Mouse (Mus musculus) midbrain, embryonic 16.5 days (tissue): ENCODE results near the gene Gm15737. TPM values are rescaled to one million over a fixed set of nuclear protein-coding genes. Genes with fewer than 3 reads are reported as not detected.

Experiments
- ATAC-seq: fragments of 200-750 bp; cut with Nextera tagmentation; 2 replicates; pipeline ENCODE4 v1.8.0; 2017; ENCODE audit warnings: moderate TSS enrichment
- H3K27ac ChIP-seq: fragments of 300-500 bp; sonication (generic); 2 replicates; pipeline ENCODE4 v1.5.1; 2014; ENCODE audit warnings: mild to moderate bottlenecking, low read length, mixed read lengths
- H3K27me3 ChIP-seq: fragments of 300-500 bp; sonication (generic); 2 replicates; pipeline ENCODE4 v1.6.1; 2014; ENCODE audit warnings: low read depth, low read length, mixed read lengths; ENCODE audit not compliant: control insufficient read depth, insufficient read depth
- H3K36me3 ChIP-seq: fragments of 300-500 bp; sonication (generic); 2 replicates; pipeline ENCODE4 v1.6.1; 2014; ENCODE audit warnings: mild to moderate bottlenecking, low read length, moderate library complexity, mixed read lengths; ENCODE audit not compliant: control insufficient read depth, insufficient read depth
- H3K4me1 ChIP-seq: fragments of 300-500 bp; sonication (generic); 2 replicates; pipeline ENCODE4 v1.6.1; 2014; ENCODE audit warnings: mild to moderate bottlenecking, low read length, mixed read lengths; ENCODE audit not compliant: control insufficient read depth, insufficient read depth
- H3K4me2 ChIP-seq: fragments of 300-500 bp; sonication (generic); 2 replicates; pipeline ENCODE4 v1.6.1; 2014; ENCODE audit warnings: mild to moderate bottlenecking, low read length, mixed read lengths
- H3K4me3 ChIP-seq: fragments of 300-500 bp; sonication (generic); 2 replicates; pipeline ENCODE4 v1.5.1; 2014; ENCODE audit warnings: low read depth, mild to moderate bottlenecking, low read length, moderate library complexity, mixed read lengths
- H3K9ac ChIP-seq: fragments of 300-500 bp; sonication (generic); 2 replicates; pipeline ENCODE4 v1.6.1; 2014; ENCODE audit warnings: low read depth, low read length, mixed read lengths
- H3K9me3 ChIP-seq: fragments of 300-500 bp; sonication (generic); replicated peaks from 2 replicates; pipeline ENCODE4 v1.6.1; 2014; ENCODE audit warnings: mild to moderate bottlenecking, low read length, mixed read lengths; ENCODE audit not compliant: control insufficient read depth, poor library complexity, severe bottlenecking
- WGBS: fragments of 180-500 bp; shearing (Covaris S2); extraction: QIAGEN DNeasy Blood & Tissue Kit; methylation state at CpG from one replicate; pipeline ENCODE4 v1.1.7; 2014; 5-methylcytosine and 5-hydroxymethylcytosine counted together
- polyA plus RNA-seq: library from polyadenylated mRNA; unstranded; fragments of >200 nt; fragmentation: Nextera tagmentation; extraction: Ambion mirVana; gene quantifications from 2 replicates; pipeline ENCODE4 v1.2.1, GENCODE M21; 2015

Gm15737 gene
- polyA plus RNA-seq, 1 experiment from 2014 or later, result not detected

DNA sequence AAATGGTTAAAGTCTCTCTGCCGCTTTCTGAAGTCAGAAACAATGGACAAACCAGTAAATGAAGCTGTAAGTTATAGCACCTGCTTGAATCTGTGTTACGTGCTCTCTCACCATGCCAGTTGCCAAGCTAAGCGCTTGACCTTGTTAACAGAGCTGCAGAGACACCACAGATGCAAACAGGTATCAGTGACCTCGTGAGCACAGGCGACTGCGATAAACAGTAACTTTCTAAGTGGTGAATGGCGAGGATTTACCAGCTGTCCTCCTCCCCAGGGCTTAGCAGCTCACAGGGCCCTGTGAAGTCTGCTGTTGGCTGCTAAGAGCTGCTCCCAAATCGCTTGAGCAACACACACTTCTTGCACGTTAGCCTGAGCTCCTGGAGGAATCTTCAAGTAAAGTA lies 6.6 kb upstream of the Gm15737 start:
- Histone ChIP-seq H3K27me3 (no peaks in the 10 kb centered on the region), H3K36me3 (no peaks in the 10 kb centered on the region), H3K4me1 (no peaks in the 10 kb centered on the region), H3K27ac (no peak overlapping the region), H3K4me2 (no peak overlapping the region), H3K4me3 (no peak overlapping the region), H3K9me3 (no peaks in the 10 kb centered on the region), H3K9ac (no peak overlapping the region)
- WGBS, result 71% methylated on average over 9 of the region's 9 CpGs
- ATAC-seq, result no peak

DNA sequence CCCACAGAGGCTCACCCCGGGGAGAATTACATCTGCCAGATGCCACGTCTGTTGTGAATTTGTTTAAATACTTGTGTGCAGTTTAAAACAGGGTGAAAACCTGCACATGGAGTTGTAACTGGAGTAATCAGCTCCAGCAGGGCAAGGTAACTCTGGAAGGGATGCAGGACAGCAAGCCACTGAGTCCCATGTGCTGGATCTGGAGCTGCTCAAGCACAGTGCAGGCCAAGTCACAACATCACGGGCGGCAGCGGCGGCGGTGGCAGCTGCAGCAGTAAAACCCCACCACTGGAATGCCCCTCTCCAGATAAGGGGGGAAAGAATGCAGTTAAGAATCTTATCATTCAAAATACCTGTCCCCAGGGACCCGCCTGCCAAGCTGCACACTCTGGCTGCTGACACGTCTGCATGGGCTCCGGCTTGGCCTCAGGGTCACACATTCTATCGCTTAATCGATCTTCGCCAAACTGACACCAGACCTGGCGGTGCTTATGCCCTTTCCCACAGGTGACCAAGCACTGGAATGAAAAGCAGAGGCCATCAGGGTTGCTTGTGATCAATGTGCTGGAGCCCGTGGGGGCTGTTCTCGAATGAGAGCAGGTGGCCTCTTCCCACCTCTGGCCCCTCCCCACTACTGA lies 544 bp downstream of the Gm15737 start:
- no peaks in the 10 kb centered on the region for H3K4me1 ChIP-seq
- no peaks in the 10 kb centered on the region for H3K27me3 ChIP-seq
- no peaks in the 10 kb centered on the region for H3K36me3 ChIP-seq
- no peak overlapping the region for H3K4me2 ChIP-seq
- H3K27ac ChIP-seq, result no peak overlapping the region
- ATAC-seq, result no peak
- no peak overlapping the region for H3K9ac ChIP-seq
- no peak overlapping the region for H3K4me3 ChIP-seq
- H3K9me3 ChIP-seq, result no peaks in the 10 kb centered on the region
- WGBS, result 70% methylated on average over 16 of the region's 16 CpGs

DNA sequence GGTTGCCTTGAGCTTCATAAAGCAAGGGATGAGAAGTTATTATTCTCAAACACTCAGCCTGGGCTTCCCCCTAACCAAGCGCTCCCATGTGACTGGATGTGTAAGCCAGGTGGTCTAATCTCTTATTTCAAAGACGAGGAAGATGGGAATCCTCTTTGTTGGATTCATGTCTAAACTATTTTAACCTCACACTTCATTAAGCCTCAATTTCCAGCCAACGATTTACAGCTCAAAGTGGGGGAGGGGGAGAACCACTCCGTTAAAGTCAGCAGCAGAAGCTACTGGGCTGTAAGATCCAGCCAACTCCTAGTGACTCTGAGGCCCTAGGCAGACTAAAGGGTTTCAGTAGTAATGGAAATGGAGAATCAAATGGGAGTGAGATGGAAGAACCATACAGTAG lies 2.7 kb downstream of the Gm15737 start:
- no peaks in the 10 kb centered on the region for H3K9me3 ChIP-seq
- no peak overlapping the region for H3K27ac ChIP-seq
- H3K27me3 ChIP-seq, result no peaks in the 10 kb centered on the region
- WGBS, result 55% methylated on average over 4 of the region's 4 CpGs
- no peak for ATAC-seq
- H3K4me1 ChIP-seq, result no peaks in the 10 kb centered on the region
- H3K36me3 ChIP-seq, result no peaks in the 10 kb centered on the region
- no peak overlapping the region for H3K9ac ChIP-seq
- H3K4me3 ChIP-seq, result no peak overlapping the region
- no peak overlapping the region for H3K4me2 ChIP-seq

DNA sequence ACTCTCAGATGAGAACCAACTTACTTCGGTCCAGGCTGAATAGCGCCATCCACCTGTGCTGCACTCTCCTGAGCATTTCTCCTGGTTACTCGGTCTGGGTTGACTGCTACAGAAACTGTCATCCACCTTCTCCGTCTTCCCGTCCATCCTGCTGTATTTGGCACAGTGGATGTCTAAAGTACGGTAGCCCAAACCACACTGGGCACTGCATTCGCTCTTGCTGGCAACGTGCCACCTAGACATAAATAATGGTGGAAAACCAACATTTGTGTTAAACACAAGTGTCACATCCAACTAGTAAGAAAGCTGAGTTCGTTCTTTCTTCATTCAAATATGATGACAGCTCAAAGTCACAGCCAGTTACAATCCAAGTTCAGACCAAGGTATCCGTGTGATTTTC lies 3.6 kb downstream of the Gm15737 start:
- Histone ChIP-seq H3K27ac (no peak overlapping the region), H3K9ac (no peak overlapping the region), H3K4me2 (no peak overlapping the region), H3K36me3 (no peaks in the 10 kb centered on the region), H3K4me3 (no peak overlapping the region), H3K4me1 (no peaks in the 10 kb centered on the region), H3K9me3 (no peaks in the 10 kb centered on the region), H3K27me3 (no peaks in the 10 kb centered on the region)
- ATAC-seq, result no peak
- 89% methylated on average over 10 of the region's 10 CpGs for WGBS

DNA sequence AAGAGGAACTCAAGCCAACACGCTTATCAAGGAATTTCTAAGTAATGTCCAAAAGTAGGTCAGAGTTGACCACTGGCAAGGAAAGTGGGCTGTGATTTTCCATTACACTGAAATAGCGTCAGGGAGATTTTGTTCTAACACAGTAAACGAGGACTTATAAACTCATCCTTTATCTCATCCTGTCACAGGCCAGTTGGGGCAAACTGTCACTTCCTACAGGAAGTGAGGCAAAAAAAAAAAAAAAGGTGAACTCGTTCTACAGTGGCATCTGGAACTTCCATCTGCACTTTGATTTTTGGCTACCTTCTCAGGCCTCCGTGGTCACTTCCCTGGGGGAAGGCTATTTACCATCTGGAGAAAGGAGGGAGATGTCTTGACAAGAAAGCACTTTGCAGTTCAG lies 5.7 kb downstream of the Gm15737 start:
- H3K36me3 ChIP-seq, result no peaks in the 10 kb centered on the region
- H3K4me2 ChIP-seq, result no peak overlapping the region
- no peaks in the 10 kb centered on the region for H3K4me1 ChIP-seq
- no peak overlapping the region for H3K27ac ChIP-seq
- H3K9ac ChIP-seq, result no peak overlapping the region
- no peaks in the 10 kb centered on the region for H3K27me3 ChIP-seq
- H3K9me3 ChIP-seq, result no peaks in the 10 kb centered on the region
- no peak for ATAC-seq
- H3K4me3 ChIP-seq, result no peak overlapping the region
- WGBS, result 83% methylated on average over 5 of the region's 5 CpGs

DNA sequence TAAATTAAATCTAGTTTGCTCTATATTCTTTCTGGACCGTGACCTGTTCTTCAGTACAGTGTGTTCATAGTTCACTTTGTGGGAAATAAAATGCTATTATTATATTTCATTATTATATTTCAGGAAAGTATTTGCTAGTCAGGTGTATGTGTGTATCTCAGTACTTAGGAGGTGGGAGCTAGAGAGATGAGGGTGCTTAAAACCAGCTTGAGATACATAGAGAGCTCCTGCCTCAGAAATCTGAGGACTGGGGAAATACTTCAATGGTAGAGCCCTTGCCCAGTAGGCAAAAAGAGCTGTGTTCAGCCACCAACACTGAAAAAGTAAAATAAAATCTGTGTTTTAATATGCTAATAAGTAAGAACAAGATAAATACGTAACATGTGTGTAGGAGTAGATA lies 6.2 kb downstream of the Gm15737 start:
- 94% methylated on average over 2 of the region's 2 CpGs for WGBS
- no peak for ATAC-seq

DNA sequence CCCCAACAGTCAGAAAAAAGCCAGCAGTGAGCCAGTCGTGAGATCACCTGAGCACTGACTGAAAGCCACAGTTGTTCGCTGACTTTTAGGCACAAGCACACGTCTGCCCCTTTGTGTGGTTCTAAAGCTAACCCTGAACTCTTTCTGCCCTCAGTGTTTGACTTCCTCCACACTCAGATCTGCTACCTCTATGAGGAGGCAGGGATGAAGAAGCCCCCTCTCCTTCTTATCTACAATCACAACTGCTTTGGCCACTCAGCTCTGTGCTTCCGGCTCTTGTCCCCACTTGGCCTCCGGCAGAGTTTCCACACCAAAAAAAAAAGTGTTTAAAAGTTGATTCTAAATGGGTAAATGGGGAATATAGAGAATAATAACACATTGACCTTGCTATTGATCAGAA lies 7.0 kb downstream of the Gm15737 start:
- Histone ChIP-seq H3K4me3 (no peak overlapping the region), H3K9me3 (no peaks in the 10 kb centered on the region), H3K9ac (no peak overlapping the region), H3K27ac (no peak overlapping the region), H3K27me3 (no peaks in the 10 kb centered on the region), H3K4me1 (no peaks in the 10 kb centered on the region), H3K36me3 (no peaks in the 10 kb centered on the region), H3K4me2 (no peak overlapping the region)
- ATAC-seq, result no peak
- 87% methylated on average over 5 of the region's 5 CpGs for WGBS

More for the DNA sequence above, 6.2 kb downstream of the Gm15737 start:
- H3K27ac ChIP-seq, result no peak overlapping the region
- H3K27me3 ChIP-seq, result no peaks in the 10 kb centered on the region
- H3K4me3 ChIP-seq, result no peak overlapping the region
- no peaks in the 10 kb centered on the region for H3K36me3 ChIP-seq
- no peaks in the 10 kb centered on the region for H3K4me1 ChIP-seq
- H3K9ac ChIP-seq, result no peak overlapping the region
- no peak overlapping the region for H3K4me2 ChIP-seq
- no peaks in the 10 kb centered on the region for H3K9me3 ChIP-seq

DNA sequence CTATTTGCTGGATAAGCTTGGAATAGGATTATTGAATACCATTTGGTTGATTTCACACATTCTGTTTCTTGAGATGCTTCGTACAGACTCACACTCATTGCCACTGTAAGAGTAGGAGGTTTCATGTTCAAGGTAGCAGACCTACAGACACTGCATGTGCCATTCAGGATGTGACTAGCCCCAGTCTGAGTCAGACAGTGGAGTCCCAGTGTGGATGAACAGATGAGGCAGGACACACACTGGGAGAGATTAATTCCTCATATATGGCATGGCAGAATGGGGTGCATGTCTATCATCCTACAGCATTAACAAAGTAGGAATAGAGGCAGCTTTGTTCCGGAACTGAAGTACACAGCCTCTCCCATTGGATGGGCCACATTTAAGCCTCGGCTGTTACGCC lies 8.1 kb downstream of the Gm15737 start:
- Histone ChIP-seq H3K36me3 (no peaks in the 10 kb centered on the region), H3K9me3 (no peaks in the 10 kb centered on the region), H3K4me3 (no peak overlapping the region), H3K9ac (no peak overlapping the region), H3K27me3 (no peaks in the 10 kb centered on the region), H3K27ac (no peak overlapping the region), H3K4me2 (no peak overlapping the region), H3K4me1 (no peaks in the 10 kb centered on the region)
- no peak for ATAC-seq
- WGBS, result 96% methylated on average over 4 of the region's 4 CpGs

DNA sequence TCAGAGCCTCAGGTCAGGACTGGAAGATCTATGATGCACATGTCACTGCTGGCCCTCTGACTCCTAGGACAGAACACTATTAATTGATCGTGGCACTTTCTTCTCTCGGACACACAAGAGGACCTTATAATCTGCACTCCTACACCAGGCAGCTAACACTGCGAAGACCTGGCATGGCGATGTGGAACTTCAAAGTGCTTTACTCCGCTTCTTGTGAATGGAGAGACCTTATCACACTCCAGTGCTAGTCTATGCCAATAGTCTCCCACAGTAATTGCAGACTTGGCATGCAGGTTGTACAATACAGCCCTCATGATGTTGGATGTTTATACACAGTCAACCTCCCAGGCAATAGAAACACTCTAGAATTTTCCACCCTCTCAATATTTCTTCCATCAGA lies 9.6 kb downstream of the Gm15737 start:
- Histone ChIP-seq H3K27ac (no peak overlapping the region), H3K4me2 (no peak overlapping the region), H3K36me3 (no peaks in the 10 kb centered on the region), H3K9me3 (no peaks in the 10 kb centered on the region), H3K4me3 (no peak overlapping the region), H3K9ac (no peak overlapping the region), H3K27me3 (no peaks in the 10 kb centered on the region), H3K4me1 (peaks cover 7% of the 10 kb centered on the region; the same call in 1 of the 2 replicates)
- WGBS, result 85% methylated on average over 5 of the region's 5 CpGs
- ATAC-seq, result no peak
